Mouse (Mus musculus): ENCODE data around the gene Gm21987. TPM values are rescaled to one million over a fixed set of nuclear protein-coding genes. Genes with fewer than 3 reads are reported as not detected.

The Gm21987 gene
- polyA plus RNA-seq, 1 experiment = not detected

GRCm38 (mm10) chr16:38392126-38392894 lies 45.5 kb downstream of the Gm21987 start:
- no peak for DNase-seq (ENCODE audit: low spot score)

- DNase-seq (ENCODE audit: low spot score) = no peak
These were observed 47.4 kb downstream of the Gm21987 start for GRCm38 (mm10) chr16:38394191-38394618.

DNA sequence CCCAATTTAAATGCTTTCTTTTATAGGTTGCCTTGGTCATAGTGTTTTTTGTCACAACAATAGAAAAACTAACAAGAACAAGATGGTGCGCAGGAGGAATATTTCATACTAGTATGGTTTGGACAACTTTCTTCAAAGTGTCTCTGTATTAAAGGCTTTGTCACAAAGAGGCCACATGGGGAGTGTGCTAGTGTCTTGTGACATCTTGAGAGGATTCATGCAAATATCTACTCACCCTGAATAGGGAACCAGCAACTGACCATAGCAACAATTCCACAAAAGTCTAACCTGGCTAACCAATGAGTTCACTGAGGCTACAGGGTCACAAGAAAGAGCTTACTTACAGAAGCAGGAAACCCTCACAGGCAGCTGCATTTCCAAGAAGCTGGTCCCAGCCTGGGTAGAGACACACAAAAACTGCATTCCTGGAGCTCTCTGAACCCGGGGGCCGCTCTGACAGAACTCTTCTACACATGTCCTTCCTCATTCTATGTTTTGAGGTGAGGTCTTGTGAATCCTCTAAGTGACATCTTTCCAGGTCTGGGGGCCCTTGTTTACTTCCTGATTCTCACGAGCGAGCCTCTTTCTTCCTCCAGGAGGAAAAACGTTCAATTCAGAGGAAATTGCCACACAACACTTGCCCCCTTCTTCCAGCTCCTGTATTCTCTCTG lies 48.4 kb downstream of the Gm21987 start:
- DNase-seq (ENCODE audit: low spot score) = no peak

- no peak for DNase-seq (ENCODE audit: low spot score)
These were observed 49.3 kb downstream of the Gm21987 start for GRCm38 (mm10) chr16:38396155-38396554.

DNA sequence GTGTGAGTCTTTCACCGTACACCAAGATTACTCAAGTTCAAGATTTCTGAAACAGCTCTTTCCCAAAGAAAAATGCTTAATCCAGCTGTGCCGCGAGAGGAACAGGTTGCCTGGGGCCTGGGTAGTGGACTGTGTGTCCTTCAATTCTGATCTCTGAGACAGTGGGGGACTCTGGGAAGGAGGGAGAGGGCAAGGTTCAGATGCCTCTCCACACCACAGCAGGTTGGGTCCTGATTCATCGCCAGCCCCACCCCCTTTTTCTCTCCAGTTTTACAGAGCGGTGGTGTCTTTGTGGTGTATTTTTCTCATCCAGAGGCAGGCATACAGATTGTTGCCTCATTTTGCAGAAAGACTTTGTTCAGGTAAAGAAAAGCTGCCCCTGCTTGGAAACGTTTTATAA lies 51.4 kb downstream of the Gm21987 start:
- DNase-seq (ENCODE audit: low spot score) = no peak

DNA sequence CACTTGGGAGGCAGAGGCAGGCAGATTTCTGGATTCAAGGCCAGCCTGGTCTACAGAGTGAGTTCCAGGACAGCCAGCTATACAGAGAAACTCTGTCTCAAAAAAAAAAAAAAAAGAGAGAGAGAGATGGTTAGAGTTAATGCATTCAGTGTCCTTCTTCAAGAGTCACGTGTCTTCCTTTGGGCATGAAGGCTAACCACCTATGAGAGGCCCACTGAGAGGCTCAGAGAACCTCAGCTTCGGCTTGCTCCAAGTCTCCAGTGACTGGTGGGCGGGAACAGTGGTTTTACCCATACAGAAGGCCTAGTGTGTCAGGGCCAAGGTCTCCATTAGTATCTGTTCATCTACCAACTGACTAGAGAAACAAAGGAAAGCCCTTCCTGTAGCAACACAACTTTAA lies 52.2 kb downstream of the Gm21987 start:
- no peak for DNase-seq (ENCODE audit: low spot score)

- no peak for DNase-seq (ENCODE audit: low spot score)
These were observed 52.8 kb downstream of the Gm21987 start for GRCm38 (mm10) chr16:38399531-38400231.

- DNase-seq (ENCODE audit: low spot score) = no peak
These were observed 53.6 kb downstream of the Gm21987 start for GRCm38 (mm10) chr16:38400311-38400960.

DNA sequence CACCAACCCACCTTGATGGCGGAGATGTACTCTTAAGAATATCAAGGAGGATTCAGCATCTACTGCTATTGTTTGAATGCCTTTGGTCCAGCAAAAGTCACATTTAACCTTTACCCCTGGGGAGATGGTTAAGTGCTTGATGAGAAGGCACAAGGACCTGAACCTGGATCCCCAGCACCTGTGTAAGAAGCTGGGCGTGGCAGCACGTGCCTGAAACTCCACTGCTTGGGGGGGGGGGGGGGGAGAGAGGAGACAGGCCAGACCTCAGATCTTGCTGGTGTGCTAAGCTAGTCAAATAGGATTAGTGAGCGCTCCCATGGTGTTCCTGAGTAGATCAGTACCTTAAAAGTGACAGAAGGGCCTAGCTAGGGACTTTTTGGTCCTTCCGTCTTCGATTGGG lies 54.6 kb downstream of the Gm21987 start:
- DNase-seq (ENCODE audit: low spot score) = no peak

GRCm38 (mm10) chr16:38403639-38404038 lies 56.8 kb downstream of the Gm21987 start:
- no peak for DNase-seq (ENCODE audit: low spot score)

- DNase-seq (ENCODE audit: low spot score) = no peak
These were observed 59.5 kb downstream of the Gm21987 start for GRCm38 (mm10) chr16:38406293-38406692.

GRCm38 (mm10) chr16:38406708-38407107 lies 59.9 kb downstream of the Gm21987 start:
- DNase-seq (ENCODE audit: low spot score) = no peak

- no peak for DNase-seq (ENCODE audit: low spot score)
These were observed 60.7 kb downstream of the Gm21987 start for GRCm38 (mm10) chr16:38407584-38407983.

DNA sequence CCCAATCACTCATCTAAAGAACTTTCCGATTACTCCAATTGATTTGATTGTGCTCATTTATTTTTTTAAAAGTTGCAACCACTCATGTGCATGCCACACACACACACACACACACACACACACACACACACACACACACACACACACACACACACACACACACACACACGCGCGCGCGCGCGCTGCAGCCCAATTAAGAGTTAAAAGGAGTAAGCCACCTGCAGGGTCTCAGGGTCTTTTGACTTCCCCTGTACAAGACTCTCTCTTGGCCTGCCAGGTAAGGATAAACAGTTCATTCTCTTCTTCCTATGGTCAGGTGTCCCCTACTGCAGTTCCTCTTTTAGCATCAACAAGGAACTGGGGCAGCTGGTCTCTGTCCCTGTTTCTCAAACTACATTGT lies 61.6 kb downstream of the Gm21987 start:
- DNase-seq (ENCODE audit: low spot score) = no peak

Other genes with a start within 250 kb of the Gm21987 start
- 0.03 TPM in 1 of 2 replicates, not detected in the other for gene Nr1i2, start 52.2 kb upstream of the Gm21987 start, polyA plus RNA-seq (2012; rRNA removed)
- 0.07 and 0.10 TPM in 2 replicates for gene Maats1, start 4.9 kb upstream of the Gm21987 start, polyA plus RNA-seq (2012; rRNA removed)
- 203 and 240 TPM in 2 replicates for gene Cox17, start within 50 bp of the Gm21987 start, polyA plus RNA-seq (2012; rRNA removed)
- 167 and 176 TPM in 2 replicates for gene Popdc2, start 15.2 kb downstream of the Gm21987 start, polyA plus RNA-seq (2012; rRNA removed)
- 12.7 and 13.8 TPM in 2 replicates for gene Pla1a, start 86.1 kb downstream of the Gm21987 start, polyA plus RNA-seq (2012; rRNA removed)
- gene Adprh, start 105.7 kb downstream of the Gm21987 start, polyA plus RNA-seq (2012; rRNA removed) = 44.3 and 44.8 TPM in 2 replicates
- gene Cd80, start 108.5 kb downstream of the Gm21987 start, polyA plus RNA-seq (2012; rRNA removed) = 1.8 and 2.4 TPM in 2 replicates
- 14.7 and 15.9 TPM in 2 replicates for gene Timmdc1, start 175.6 kb downstream of the Gm21987 start, polyA plus RNA-seq (2012; rRNA removed)
- gene Poglut1, start 203.2 kb downstream of the Gm21987 start, polyA plus RNA-seq (2012; rRNA removed) = 39.9 and 40.8 TPM in 2 replicates
- gene Tmem39a, start 211.7 kb downstream of the Gm21987 start, polyA plus RNA-seq (2012; rRNA removed) = 72.3 and 91.6 TPM in 2 replicates

All from urinary bladder, adult 2 months (tissue).